31 mouse cellular contexts compared by ENCODE assay signal in the genomic region with DNA sequence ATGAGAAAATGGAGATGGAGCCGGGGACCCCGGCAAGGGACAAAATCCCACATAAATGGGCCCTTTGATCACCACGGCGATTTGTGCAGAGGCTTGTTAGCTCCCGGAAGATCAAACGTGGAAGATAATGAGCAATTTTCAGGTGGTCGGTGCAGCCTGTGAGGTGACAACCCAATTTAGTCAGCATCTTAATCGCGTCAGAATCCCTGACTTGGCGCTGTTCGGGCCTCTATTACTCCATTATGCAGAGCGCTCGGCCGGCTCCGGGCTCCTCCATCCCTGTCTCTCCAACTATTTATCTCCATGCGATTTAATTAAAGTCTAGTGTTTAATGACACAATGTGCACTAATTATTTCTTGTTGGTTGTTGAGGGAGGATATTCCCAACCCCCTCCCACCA.
DNase-seq lines count a peak whose midpoint lies in the region; ATAC-seq and TF ChIP-seq lines count a peak whose summit lies in the region.
"Had no signal": no experiment of that assay in that cellular context is flagged by ENCODE, and none has a peak within 500 bp of the region (broad histone marks: within the 10 kb centered on the region; RNA-seq: fewer than 3 reads in every experiment).

No protein-coding gene starts in this region.

- H3K27ac ChIP-seq in forebrain, embryonic 10.5 days, result peak overlapping the region; percentile 82
- H3K27ac ChIP-seq in forebrain, postnatal 0 days (ENCODE audit: low read depth, low read length), result no peak overlapping the region
- 0 out of 2 replicates have a peak overlapping the region, but pooled peaks have one; percentile 33 for H3K27ac ChIP-seq in hindbrain, embryonic 15.5 days (replicated peaks)
- H3K27ac ChIP-seq in hindbrain, postnatal 0 days, result no peak overlapping the region
- 0 out of 2 replicates have a peak overlapping the region, but pooled peaks have one; percentile 14 for H3K27ac ChIP-seq in neural tube, embryonic 15.5 days (replicated peaks)
- H3K27ac ChIP-seq: embryonic facial prominence, embryonic 10.5 days; embryonic facial prominence, embryonic 15.5 days; gastrocnemius, adult 2 months; intestine, embryonic 15.5 days; kidney, postnatal 0 days; liver, embryonic 12.5 days; stomach, embryonic 15.5 days had no signal

- 43% methylated on average over 16 of the region's 16 CpGs for WGBS in forebrain, embryonic 10.5 days
- WGBS in forebrain, postnatal 0 days, result 20% methylated on average over 16 of the region's 16 CpGs
- 36% methylated on average over 16 of the region's 16 CpGs for WGBS in hindbrain, embryonic 15.5 days
- 34% methylated on average over 16 of the region's 16 CpGs for WGBS in hindbrain, postnatal 0 days
- WGBS in neural tube, embryonic 15.5 days, result 34% methylated on average over 16 of the region's 16 CpGs

- no peaks in the 10 kb centered on the region for H3K27me3 ChIP-seq in forebrain, embryonic 10.5 days (ENCODE audit: poor library complexity, severe bottlenecking)
- no peaks in the 10 kb centered on the region for H3K27me3 ChIP-seq in forebrain, postnatal 0 days (ENCODE audit: insufficient read depth, low read length)
- no peaks in the 10 kb centered on the region for H3K27me3 ChIP-seq in hindbrain, embryonic 15.5 days
- no peaks in the 10 kb centered on the region for H3K27me3 ChIP-seq in hindbrain, postnatal 0 days (ENCODE audit: insufficient read depth, low read length)
- no peaks in the 10 kb centered on the region for H3K27me3 ChIP-seq in neural tube, embryonic 15.5 days (replicated peaks)
- H3K27me3 ChIP-seq: CH12.LX; embryonic facial prominence, embryonic 15.5 days; intestine, embryonic 15.5 days; liver, embryonic 12.5 days; stomach, embryonic 15.5 days had no signal

- peaks cover 59% of the 10 kb centered on the region for H3K4me1 ChIP-seq in forebrain, embryonic 10.5 days
- H3K4me1 ChIP-seq in forebrain, postnatal 0 days (ENCODE audit: insufficient read depth), result no peaks in the 10 kb centered on the region
- peaks cover 24% of the 10 kb centered on the region for H3K4me1 ChIP-seq in hindbrain, embryonic 15.5 days (replicated peaks)
- 0 out of 2 replicates have a peak, but pooled peaks cover 4% of the 10 kb centered on the region for H3K4me1 ChIP-seq in hindbrain, postnatal 0 days (ENCODE audit: insufficient read depth, low read length)
- peaks cover 18% of the 10 kb centered on the region; the same call in 1 of the 2 replicates for H3K4me1 ChIP-seq in neural tube, embryonic 15.5 days
- H3K4me1 ChIP-seq: embryonic facial prominence, embryonic 10.5 days; embryonic facial prominence, embryonic 15.5 days; intestine, embryonic 15.5 days; liver, embryonic 12.5 days; stomach, embryonic 15.5 days had no signal

- peak; percentile 31 for DNase-seq in forebrain, embryonic 10.5 days (ENCODE audit: extremely low spot score, low spot score)
- no peak for DNase-seq in forebrain, postnatal 0 days
- no peak for DNase-seq in hindbrain, postnatal 0 days (ENCODE audit: low spot score)
- DNase-seq in retina, postnatal 1 day, result peak; percentile 19
- DNase-seq in retina, embryonic 14.5 days (ENCODE audit: low spot score), result no peak
- no peak for DNase-seq in right cerebral cortex, adult 2 months (ENCODE audit: low spot score in 2 of 2)
- DNase-seq: adrenal gland, adult 2 months; cerebellum, adult 8-10 months; cerebellum, postnatal 25 days; gastrocnemius, adult 2 months; gastrocnemius, postnatal 36 days; heart, adult 18-20 months; kidney, adult 8-10 months; kidney, postnatal 4 days; layer of hippocampus, postnatal 36 days; left cerebral cortex, postnatal 4 days; liver, postnatal 0 days; lung, postnatal 36 days; right cerebral cortex, postnatal 25 days; thymus, postnatal 14 days had no signal

- H3K9me3 ChIP-seq in forebrain, embryonic 10.5 days, result 0 out of 2 replicates have a peak, but pooled peaks cover 2% of the 10 kb centered on the region
- H3K9me3 ChIP-seq in forebrain, postnatal 0 days (ENCODE audit: low read length), result no peaks in the 10 kb centered on the region
- H3K9me3 ChIP-seq in hindbrain, embryonic 15.5 days, result no peaks in the 10 kb centered on the region
- no peaks in the 10 kb centered on the region for H3K9me3 ChIP-seq in hindbrain, postnatal 0 days (ENCODE audit: low read length)
- no peaks in the 10 kb centered on the region for H3K9me3 ChIP-seq in neural tube, embryonic 15.5 days (replicated peaks)
- H3K9me3 ChIP-seq: embryonic facial prominence, embryonic 10.5 days; embryonic facial prominence, embryonic 15.5 days; intestine, embryonic 15.5 days; stomach, embryonic 15.5 days had no signal

- no peak overlapping the region for H3K9ac ChIP-seq in forebrain, postnatal 0 days
- no peak overlapping the region for H3K9ac ChIP-seq in hindbrain, embryonic 15.5 days
- H3K9ac ChIP-seq in hindbrain, postnatal 0 days (replicated peaks; ENCODE audit: low read length), result no peak overlapping the region
- no peak overlapping the region for H3K9ac ChIP-seq in neural tube, embryonic 15.5 days (replicated peaks)
- H3K9ac ChIP-seq: embryonic facial prominence, embryonic 15.5 days; intestine, embryonic 15.5 days; liver, embryonic 12.5 days; liver, postnatal 0 days; stomach, embryonic 15.5 days had no signal

- no peak for TF ChIP-seq CTCF in forebrain, postnatal 0 days (IDR thresholded peaks at IDR 0.05; ENCODE audit: low read depth)
- no peak for TF ChIP-seq CTCF in hindbrain, postnatal 0 days (IDR thresholded peaks at IDR 0.05; ENCODE audit: low read depth)

- H3K4me2 ChIP-seq in forebrain, postnatal 0 days (ENCODE audit: low read depth), result no peak overlapping the region
- no peak overlapping the region for H3K4me2 ChIP-seq in hindbrain, embryonic 15.5 days
- no peak overlapping the region for H3K4me2 ChIP-seq in hindbrain, postnatal 0 days (ENCODE audit: low read depth, low read length)
- no peak overlapping the region for H3K4me2 ChIP-seq in neural tube, embryonic 15.5 days
- H3K4me2 ChIP-seq: embryonic facial prominence, embryonic 15.5 days; heart, embryonic 11.5 days; intestine, embryonic 15.5 days; liver, embryonic 12.5 days; stomach, embryonic 15.5 days had no signal

- no peak for ATAC-seq in forebrain, postnatal 0 days
- peak; percentile 67 for ATAC-seq in hindbrain, embryonic 15.5 days (ENCODE audit: low FRiP score, low read depth)
- no peak for ATAC-seq in hindbrain, postnatal 0 days
- ATAC-seq in neural tube, embryonic 15.5 days (ENCODE audit: low FRiP score), result peak; percentile 60
- ATAC-seq: activated CD4-positive, CD25-positive, alpha-beta regulatory T cell, adult 4 months; intestine, embryonic 15.5 days; liver, embryonic 12.5 days; liver, postnatal 0 days had no signal

- H3K36me3 ChIP-seq in forebrain, embryonic 10.5 days (replicated peaks), result no peaks in the 10 kb centered on the region
- no peaks in the 10 kb centered on the region for H3K36me3 ChIP-seq in forebrain, postnatal 0 days (ENCODE audit: insufficient read depth)
- no peaks in the 10 kb centered on the region for H3K36me3 ChIP-seq in hindbrain, embryonic 15.5 days
- H3K36me3 ChIP-seq in hindbrain, postnatal 0 days (ENCODE audit: insufficient read depth, low read length), result no peaks in the 10 kb centered on the region
- no peaks in the 10 kb centered on the region for H3K36me3 ChIP-seq in neural tube, embryonic 15.5 days
- H3K36me3 ChIP-seq: embryonic facial prominence, embryonic 10.5 days; embryonic facial prominence, embryonic 15.5 days; intestine, embryonic 15.5 days; liver, embryonic 12.5 days; stomach, embryonic 15.5 days had no signal

- H3K4me3 ChIP-seq in forebrain, embryonic 10.5 days, result no peak overlapping the region
- H3K4me3 ChIP-seq in forebrain, postnatal 0 days (ENCODE audit: low read depth, low read length), result no peak overlapping the region
- H3K4me3 ChIP-seq in hindbrain, embryonic 15.5 days, result no peak overlapping the region
- H3K4me3 ChIP-seq in hindbrain, postnatal 0 days (ENCODE audit: low read length), result no peak overlapping the region
- H3K4me3 ChIP-seq in neural tube, embryonic 15.5 days (replicated peaks), result no peak overlapping the region
- H3K4me3 ChIP-seq: embryonic facial prominence, embryonic 10.5 days; embryonic facial prominence, embryonic 15.5 days; gastrocnemius, adult 2 months; intestine, embryonic 15.5 days; liver, embryonic 12.5 days; stomach, embryonic 15.5 days had no signal

Comparison
In these comparisons a context has a peak if more than half of its experiments do, and no peak if none do; other contexts are left out.
1. DNase-seq: peak in forebrain, embryonic 10.5 days (single experiment) and retina, postnatal 1 day (single experiment); none in forebrain, postnatal 0 days (single experiment), hindbrain, postnatal 0 days (single experiment), retina, embryonic 14.5 days (single experiment) and right cerebral cortex, adult 2 months (0 of 2).
2. H3K27ac ChIP-seq: peak in forebrain, embryonic 10.5 days (single experiment), hindbrain, embryonic 15.5 days (single experiment) and neural tube, embryonic 15.5 days (single experiment); none in forebrain, postnatal 0 days (single experiment) and hindbrain, postnatal 0 days (single experiment).
3. ATAC-seq: peak in hindbrain, embryonic 15.5 days (single experiment) and neural tube, embryonic 15.5 days (single experiment); none in forebrain, postnatal 0 days (single experiment) and hindbrain, postnatal 0 days (single experiment).